Mouse (Mus musculus): Measurements from ENCODE around the gene Srrm3. TPM values are rescaled to one million over a fixed set of nuclear protein-coding genes. Genes with fewer than 3 reads are reported as not detected.

Srrm3 gene
- total RNA-seq (2014; rRNA removed) (not detected in 2 replicates), polyA plus RNA-seq (2012; rRNA removed) (not detected in 2 replicates)

- 7% methylated on average over 29 of the region's 29 CpGs for WGBS
These were observed at the start of gene Srrm3 for GRCm38 (mm10) chr5:135806555-135807262. Srrm3 (plus strand) TSS chr5:135806890.

GRCm38 (mm10) chr5:135761881-135762280, 44.8 kb upstream of the Srrm3 start:
- DNase-seq (ENCODE audit: extremely low read depth, low read depth, low spot score) = peak; percentile 49
- WGBS = 14% methylated on average over 3 of the region's 3 CpGs

More at GRCm38 (mm10) chr5:135806555-135807262, at the start of gene Srrm3:
- Histone ChIP-seq H3K4me1 (ENCODE audit: control insufficient read depth, insufficient read depth, low read length) (no peaks in the 10 kb centered on the region), H3K27ac (replicated peaks; ENCODE audit: insufficient read depth, low read depth, low read length) (no peak within 1 kb of the TSS), H3K27me3 (ENCODE audit: control insufficient read depth, insufficient read depth, low read length) (no peaks in the 10 kb centered on the region), H3K9ac (ENCODE audit: low read depth, low read length) (no peak within 1 kb of the TSS), H3K79me2 (ENCODE audit: control insufficient read depth, insufficient read depth, low read length) (no peaks in the 10 kb centered on the region), H3K4me3 (ENCODE audit: insufficient read depth, low read depth, low read length) (no peak within 1 kb of the TSS), H3K36me3 (ENCODE audit: control insufficient read depth, insufficient read depth, low read length) (no peaks in the 10 kb centered on the region)
- DNase-seq (ENCODE audit: extremely low read depth, low read depth, low spot score) = peak; percentile 71
- TF ChIP-seq POLR2A (IDR thresholded peaks at IDR 0.05; ENCODE audit: extremely low read depth, insufficient read depth, low read length) = no peak
- peak; percentile 100 for TF ChIP-seq CTCF (IDR thresholded peaks at IDR 0.05; ENCODE audit: low read depth, low read length)

GRCm38 (mm10) chr5:135763526-135763925, 43.2 kb upstream of the Srrm3 start:
- no peak overlapping the region for H3K9ac ChIP-seq (ENCODE audit: low read depth, low read length)
- no peak overlapping the region for H3K27ac ChIP-seq (replicated peaks; ENCODE audit: insufficient read depth, low read depth, low read length)
- no peaks in the 10 kb centered on the region for H3K79me2 ChIP-seq (ENCODE audit: control insufficient read depth, insufficient read depth, low read length)
- no peaks in the 10 kb centered on the region for H3K27me3 ChIP-seq (ENCODE audit: control insufficient read depth, insufficient read depth, low read length)
- TF ChIP-seq POLR2A (IDR thresholded peaks at IDR 0.05; ENCODE audit: extremely low read depth, insufficient read depth, low read length) (no peak), CTCF (IDR thresholded peaks at IDR 0.05; ENCODE audit: low read depth, low read length) (peak; percentile 89)
- DNase-seq (ENCODE audit: extremely low read depth, low read depth, low spot score) = peak; percentile 37
- no peaks in the 10 kb centered on the region for H3K36me3 ChIP-seq (ENCODE audit: control insufficient read depth, insufficient read depth, low read length)
- 3% methylated on average over 7 of the region's 7 CpGs for WGBS
- H3K4me3 ChIP-seq (ENCODE audit: insufficient read depth, low read depth, low read length) = no peak overlapping the region
- H3K4me1 ChIP-seq (ENCODE audit: control insufficient read depth, insufficient read depth, low read length) = peaks cover 2% of the 10 kb centered on the region; the same call in 1 of the 2 replicates

More at GRCm38 (mm10) chr5:135761881-135762280, 44.8 kb upstream of the Srrm3 start:
- no peak overlapping the region for H3K9ac ChIP-seq (ENCODE audit: low read depth, low read length)
- H3K27me3 ChIP-seq (ENCODE audit: control insufficient read depth, insufficient read depth, low read length) = no peaks in the 10 kb centered on the region
- H3K36me3 ChIP-seq (ENCODE audit: control insufficient read depth, insufficient read depth, low read length) = no peaks in the 10 kb centered on the region
- TF ChIP-seq CTCF (IDR thresholded peaks at IDR 0.05; ENCODE audit: low read depth, low read length) = no peak
- TF ChIP-seq POLR2A (IDR thresholded peaks at IDR 0.05; ENCODE audit: extremely low read depth, insufficient read depth, low read length) = no peak
- peaks cover 2% of the 10 kb centered on the region; the same call in 1 of the 2 replicates for H3K4me1 ChIP-seq (ENCODE audit: control insufficient read depth, insufficient read depth, low read length)
- no peak overlapping the region for H3K27ac ChIP-seq (replicated peaks; ENCODE audit: insufficient read depth, low read depth, low read length)
- no peak overlapping the region for H3K4me3 ChIP-seq (ENCODE audit: insufficient read depth, low read depth, low read length)
- no peaks in the 10 kb centered on the region for H3K79me2 ChIP-seq (ENCODE audit: control insufficient read depth, insufficient read depth, low read length)

- H3K79me2 ChIP-seq (ENCODE audit: control insufficient read depth, insufficient read depth, low read length) = no peaks in the 10 kb centered on the region
- no peak overlapping the region for H3K9ac ChIP-seq (ENCODE audit: low read depth, low read length)
- no peak for DNase-seq (ENCODE audit: extremely low read depth, low read depth, low spot score)
- TF ChIP-seq CTCF (IDR thresholded peaks at IDR 0.05; ENCODE audit: low read depth, low read length) (no peak), POLR2A (IDR thresholded peaks at IDR 0.05; ENCODE audit: extremely low read depth, insufficient read depth, low read length) (no peak)
- H3K4me3 ChIP-seq (ENCODE audit: insufficient read depth, low read depth, low read length) = no peak overlapping the region
- peaks cover 2% of the 10 kb centered on the region; the same call in 1 of the 2 replicates for H3K4me1 ChIP-seq (ENCODE audit: control insufficient read depth, insufficient read depth, low read length)
- WGBS = 60% methylated on average over 3 of the region's 3 CpGs
- no peaks in the 10 kb centered on the region for H3K27me3 ChIP-seq (ENCODE audit: control insufficient read depth, insufficient read depth, low read length)
- H3K36me3 ChIP-seq (ENCODE audit: control insufficient read depth, insufficient read depth, low read length) = no peaks in the 10 kb centered on the region
- no peak overlapping the region for H3K27ac ChIP-seq (replicated peaks; ENCODE audit: insufficient read depth, low read depth, low read length)
These were observed 41.7 kb upstream of the Srrm3 start for GRCm38 (mm10) chr5:135764971-135765370.

GRCm38 (mm10) chr5:135772519-135772918, 34.2 kb upstream of the Srrm3 start:
- H3K79me2 ChIP-seq (ENCODE audit: control insufficient read depth, insufficient read depth, low read length) = no peaks in the 10 kb centered on the region
- no peak for DNase-seq (ENCODE audit: extremely low read depth, low read depth, low spot score)
- no peak for TF ChIP-seq POLR2A (IDR thresholded peaks at IDR 0.05; ENCODE audit: extremely low read depth, insufficient read depth, low read length)
- WGBS = 54% methylated on average over 3 of the region's 3 CpGs
- no peak overlapping the region for H3K27ac ChIP-seq (replicated peaks; ENCODE audit: insufficient read depth, low read depth, low read length)
- peaks cover 17% of the 10 kb centered on the region for H3K4me1 ChIP-seq (ENCODE audit: control insufficient read depth, insufficient read depth, low read length)
- H3K27me3 ChIP-seq (ENCODE audit: control insufficient read depth, insufficient read depth, low read length) = no peaks in the 10 kb centered on the region
- H3K4me3 ChIP-seq (ENCODE audit: insufficient read depth, low read depth, low read length) = no peak overlapping the region
- H3K36me3 ChIP-seq (ENCODE audit: control insufficient read depth, insufficient read depth, low read length) = no peaks in the 10 kb centered on the region
- H3K9ac ChIP-seq (ENCODE audit: low read depth, low read length) = no peak overlapping the region

- no peak for DNase-seq (ENCODE audit: extremely low read depth, low read depth, low spot score)
- H3K36me3 ChIP-seq (ENCODE audit: control insufficient read depth, insufficient read depth, low read length) = no peaks in the 10 kb centered on the region
- no peak overlapping the region for H3K9ac ChIP-seq (ENCODE audit: low read depth, low read length)
- H3K27me3 ChIP-seq (ENCODE audit: control insufficient read depth, insufficient read depth, low read length) = no peaks in the 10 kb centered on the region
- peak overlapping the region; percentile 34; the same call in 1 of the 2 replicates for H3K27ac ChIP-seq (replicated peaks; ENCODE audit: insufficient read depth, low read depth, low read length)
- H3K4me1 ChIP-seq (ENCODE audit: control insufficient read depth, insufficient read depth, low read length) = peaks cover 35% of the 10 kb centered on the region
- H3K4me3 ChIP-seq (ENCODE audit: insufficient read depth, low read depth, low read length) = no peak overlapping the region
- H3K79me2 ChIP-seq (ENCODE audit: control insufficient read depth, insufficient read depth, low read length) = peaks cover 18% of the 10 kb centered on the region; the same call in 1 of the 2 replicates
- TF ChIP-seq CTCF (IDR thresholded peaks at IDR 0.05; ENCODE audit: low read depth, low read length) (no peak), POLR2A (IDR thresholded peaks at IDR 0.05; ENCODE audit: extremely low read depth, insufficient read depth, low read length) (no peak)
- WGBS = 75% methylated on average over 4 of the region's 4 CpGs
These were observed 30.1 kb upstream of the Srrm3 start for GRCm38 (mm10) chr5:135776546-135776945.
